Mouse (Mus musculus): ENCODE data around the gene Zfp202.

The Zfp202 gene

GRCm38 (mm10) chr9:40241223-40241801 is 49.2 kb downstream of the Zfp202 start:
- no peak for DNase-seq

GRCm38 (mm10) chr9:40241951-40242888 is 50.1 kb downstream of the Zfp202 start:
- no peak for DNase-seq

GRCm38 (mm10) chr9:40245466-40245865 is 53.4 kb downstream of the Zfp202 start:
- no peak for DNase-seq

GRCm38 (mm10) chr9:40245974-40246665 is 54.0 kb downstream of the Zfp202 start:
- DNase-seq = no peak

- no peak for DNase-seq
Observed at GRCm38 (mm10) chr9:40246702-40247101, 54.6 kb downstream of the Zfp202 start.

GRCm38 (mm10) chr9:40249106-40249505 is 57.0 kb downstream of the Zfp202 start:
- no peak for DNase-seq

DNA sequence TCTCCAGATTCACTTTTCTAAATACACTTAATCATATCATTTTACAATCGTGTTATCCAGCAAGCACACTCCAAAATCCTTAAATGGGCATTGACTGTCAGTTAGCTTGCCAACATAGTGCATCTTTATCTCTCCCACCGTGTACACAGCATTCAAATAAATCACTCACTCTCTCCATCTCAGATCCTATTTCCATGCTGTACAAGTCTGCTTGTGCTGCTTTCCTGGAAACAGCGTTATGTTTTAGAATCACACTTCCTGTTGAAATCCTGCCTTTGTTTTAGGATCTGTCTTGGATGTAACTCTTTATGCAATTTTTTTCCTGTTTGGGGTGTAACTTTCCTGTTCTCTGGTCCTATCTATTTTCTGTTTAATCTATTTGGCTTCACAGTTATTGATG is 60.3 kb downstream of the Zfp202 start:
- DNase-seq = no peak
